20 mouse cellular contexts compared by ENCODE assay signal in genomic region chr2:19759577-19759976, GRCm38 (mm10).
DNase-seq lines count a peak whose midpoint lies in the region; ATAC-seq lines count a peak whose summit lies in the region.
"Had no signal": no experiment of that assay in that cellular context is flagged by ENCODE, and none has a peak within 500 bp of the region (broad histone marks: within the 10 kb centered on the region; RNA-seq: fewer than 3 reads in every experiment).

No protein-coding gene starts in this region.

- DNase-seq in forebrain, embryonic 10.5 days (ENCODE audit: extremely low spot score, low spot score): no peak
- no peak for DNase-seq in hindbrain, embryonic 14.5 days (ENCODE audit: low spot score)
- DNase-seq in kidney, adult 11 months: no peak
- DNase-seq: adrenal gland, adult 8-10 months; cerebellum, adult 11 months; cerebellum, adult 8-10 months; gastrocnemius, adult 2 months; gastrocnemius, postnatal 25 days had no signal

- no peak overlapping the region for H3K4me3 ChIP-seq in forebrain, embryonic 16.5 days (replicated peaks; ENCODE audit: low read length)
- H3K4me3 ChIP-seq in forebrain, embryonic 10.5 days: no peak overlapping the region
- H3K4me3 ChIP-seq in hindbrain, embryonic 14.5 days (replicated peaks; ENCODE audit: low read length): no peak overlapping the region
- H3K4me3 ChIP-seq in hindbrain, embryonic 16.5 days (ENCODE audit: low read length): no peak overlapping the region
- H3K4me3 ChIP-seq in midbrain, embryonic 16.5 days (ENCODE audit: low read depth, low read length): no peak overlapping the region
- H3K4me3 ChIP-seq in midbrain, embryonic 13.5 days (replicated peaks): no peak overlapping the region
- H3K4me3 ChIP-seq: embryonic facial prominence, embryonic 15.5 days; erythroblast, embryonic 14.5 days; gastrocnemius, adult 2 months; heart, embryonic 12.5 days; hindbrain, embryonic 10.5 days; hindbrain, embryonic 15.5 days had no signal

- no peak overlapping the region for H3K9ac ChIP-seq in forebrain, embryonic 16.5 days (replicated peaks; ENCODE audit: low read depth, low read length)
- no peak overlapping the region for H3K9ac ChIP-seq in hindbrain, embryonic 14.5 days
- no peak overlapping the region for H3K9ac ChIP-seq in hindbrain, embryonic 16.5 days (ENCODE audit: low read depth, low read length)
- H3K9ac ChIP-seq in midbrain, embryonic 16.5 days (ENCODE audit: low read depth, low read length): no peak overlapping the region
- no peak overlapping the region for H3K9ac ChIP-seq in midbrain, embryonic 13.5 days (replicated peaks)
- H3K9ac ChIP-seq: embryonic facial prominence, embryonic 15.5 days; heart, embryonic 12.5 days; hindbrain, embryonic 15.5 days had no signal

- WGBS in forebrain, embryonic 16.5 days: 74% methylated on average over 6 of the region's 6 CpGs
- 81% methylated on average over 6 of the region's 6 CpGs for WGBS in forebrain, embryonic 10.5 days
- WGBS in hindbrain, embryonic 14.5 days: 76% methylated on average over 6 of the region's 6 CpGs
- 70% methylated on average over 5 of the region's 6 CpGs for WGBS in hindbrain, embryonic 16.5 days
- WGBS in midbrain, embryonic 16.5 days: 75% methylated on average over 4 of the region's 6 CpGs
- WGBS in midbrain, embryonic 13.5 days: 86% methylated on average over 5 of the region's 6 CpGs

- H3K27ac ChIP-seq in forebrain, embryonic 16.5 days (ENCODE audit: low read length): no peak overlapping the region
- H3K27ac ChIP-seq in forebrain, embryonic 10.5 days: no peak overlapping the region
- no peak overlapping the region for H3K27ac ChIP-seq in hindbrain, embryonic 14.5 days
- H3K27ac ChIP-seq in hindbrain, embryonic 16.5 days (ENCODE audit: low read depth, low read length): no peak overlapping the region
- H3K27ac ChIP-seq in midbrain, embryonic 16.5 days (ENCODE audit: low read length): no peak overlapping the region
- H3K27ac ChIP-seq in midbrain, embryonic 13.5 days: no peak overlapping the region
- H3K27ac ChIP-seq: embryonic facial prominence, embryonic 15.5 days; gastrocnemius, adult 2 months; hindbrain, embryonic 10.5 days; hindbrain, embryonic 15.5 days had no signal

- no peaks in the 10 kb centered on the region for H3K9me3 ChIP-seq in forebrain, embryonic 16.5 days (ENCODE audit: control insufficient read depth, low read length)
- H3K9me3 ChIP-seq in forebrain, embryonic 10.5 days: no peaks in the 10 kb centered on the region
- peaks cover 6% of the 10 kb centered on the region; the same call in 1 of the 2 replicates for H3K9me3 ChIP-seq in hindbrain, embryonic 14.5 days (ENCODE audit: control insufficient read depth, low read length)
- H3K9me3 ChIP-seq in hindbrain, embryonic 16.5 days (ENCODE audit: control insufficient read depth, low read length): no peaks in the 10 kb centered on the region
- no peaks in the 10 kb centered on the region for H3K9me3 ChIP-seq in midbrain, embryonic 16.5 days (replicated peaks; ENCODE audit: control insufficient read depth, low read length, poor library complexity, severe bottlenecking)
- no peaks in the 10 kb centered on the region for H3K9me3 ChIP-seq in midbrain, embryonic 13.5 days
- H3K9me3 ChIP-seq: embryonic facial prominence, embryonic 15.5 days; G1E; heart, embryonic 12.5 days; hindbrain, embryonic 10.5 days; hindbrain, embryonic 15.5 days had no signal

- peak; percentile 33; the same call in 1 of the 2 replicates for ATAC-seq in forebrain, embryonic 16.5 days
- 0 out of 2 replicates have a peak, but pooled peaks have one; percentile 37 for ATAC-seq in hindbrain, embryonic 14.5 days (ENCODE audit: low FRiP score)
- no peak for ATAC-seq in hindbrain, embryonic 16.5 days
- ATAC-seq in midbrain, embryonic 16.5 days: peak; percentile 67; the same call in 1 of the 2 replicates
- no peak for ATAC-seq in midbrain, embryonic 13.5 days
- ATAC-seq: CD4-positive, CD25-positive, alpha-beta regulatory T cell, adult 4 months; inflammation-experienced regulatory T-cells, adult 6 months had no signal

- H3K4me2 ChIP-seq in forebrain, embryonic 16.5 days (ENCODE audit: low read length): no peak overlapping the region
- no peak overlapping the region for H3K4me2 ChIP-seq in hindbrain, embryonic 14.5 days (replicated peaks)
- no peak overlapping the region for H3K4me2 ChIP-seq in hindbrain, embryonic 16.5 days (ENCODE audit: low read length)
- H3K4me2 ChIP-seq in midbrain, embryonic 16.5 days (ENCODE audit: low read length): no peak overlapping the region
- H3K4me2 ChIP-seq in midbrain, embryonic 13.5 days (replicated peaks): no peak overlapping the region
- H3K4me2 ChIP-seq: embryonic facial prominence, embryonic 15.5 days; heart, embryonic 12.5 days; hindbrain, embryonic 15.5 days had no signal

- no peaks in the 10 kb centered on the region for H3K27me3 ChIP-seq in forebrain, embryonic 16.5 days (replicated peaks; ENCODE audit: control insufficient read depth, insufficient read depth, low read length)
- H3K27me3 ChIP-seq in forebrain, embryonic 10.5 days (ENCODE audit: poor library complexity, severe bottlenecking): no peaks in the 10 kb centered on the region
- no peaks in the 10 kb centered on the region for H3K27me3 ChIP-seq in hindbrain, embryonic 14.5 days (ENCODE audit: control insufficient read depth, insufficient read depth, low read length)
- no peaks in the 10 kb centered on the region for H3K27me3 ChIP-seq in hindbrain, embryonic 16.5 days (replicated peaks; ENCODE audit: control insufficient read depth, insufficient read depth, low read length)
- no peaks in the 10 kb centered on the region for H3K27me3 ChIP-seq in midbrain, embryonic 16.5 days (ENCODE audit: control insufficient read depth, insufficient read depth, low read depth, low read length)
- no peaks in the 10 kb centered on the region for H3K27me3 ChIP-seq in midbrain, embryonic 13.5 days
- H3K27me3 ChIP-seq: embryonic facial prominence, embryonic 15.5 days; heart, embryonic 12.5 days; hindbrain, embryonic 15.5 days had no signal

- no peaks in the 10 kb centered on the region for H3K36me3 ChIP-seq in forebrain, embryonic 16.5 days (ENCODE audit: control insufficient read depth, insufficient read depth)
- no peaks in the 10 kb centered on the region for H3K36me3 ChIP-seq in forebrain, embryonic 10.5 days (replicated peaks)
- H3K36me3 ChIP-seq in hindbrain, embryonic 14.5 days (replicated peaks; ENCODE audit: control insufficient read depth, insufficient read depth): no peaks in the 10 kb centered on the region
- H3K36me3 ChIP-seq in hindbrain, embryonic 16.5 days (ENCODE audit: control insufficient read depth, insufficient read depth, low read length): no peaks in the 10 kb centered on the region
- H3K36me3 ChIP-seq in midbrain, embryonic 16.5 days (ENCODE audit: control insufficient read depth, insufficient read depth, low read length): no peaks in the 10 kb centered on the region
- no peaks in the 10 kb centered on the region for H3K36me3 ChIP-seq in midbrain, embryonic 13.5 days
- H3K36me3 ChIP-seq: embryonic facial prominence, embryonic 15.5 days; G1E; heart, embryonic 12.5 days; hindbrain, embryonic 10.5 days; hindbrain, embryonic 15.5 days had no signal

- H3K4me1 ChIP-seq in forebrain, embryonic 16.5 days (replicated peaks; ENCODE audit: control insufficient read depth, insufficient read depth, low read length): no peaks in the 10 kb centered on the region
- no peaks in the 10 kb centered on the region for H3K4me1 ChIP-seq in forebrain, embryonic 10.5 days
- H3K4me1 ChIP-seq in hindbrain, embryonic 14.5 days (replicated peaks; ENCODE audit: control insufficient read depth, insufficient read depth, low read length): 0 out of 2 replicates have a peak, but pooled peaks cover 4% of the 10 kb centered on the region
- no peaks in the 10 kb centered on the region for H3K4me1 ChIP-seq in hindbrain, embryonic 16.5 days (ENCODE audit: control insufficient read depth, insufficient read depth, low read depth, low read length)
- no peaks in the 10 kb centered on the region; the same call in 1 of the 2 replicates for H3K4me1 ChIP-seq in midbrain, embryonic 16.5 days (ENCODE audit: control insufficient read depth, insufficient read depth, low read length)
- H3K4me1 ChIP-seq in midbrain, embryonic 13.5 days (replicated peaks): no peaks in the 10 kb centered on the region
- H3K4me1 ChIP-seq: embryonic facial prominence, embryonic 15.5 days; hindbrain, embryonic 10.5 days had no signal

Comparison
In these comparisons a context has a peak if more than half of its experiments do, and no peak if none do; other contexts are left out.
1. ATAC-seq: peak in forebrain, embryonic 16.5 days (single experiment), hindbrain, embryonic 14.5 days (single experiment) and midbrain, embryonic 16.5 days (single experiment); none in hindbrain, embryonic 16.5 days (single experiment) and midbrain, embryonic 13.5 days (single experiment).